Mouse (Mus musculus): ENCODE measurements around the gene Slc35c1. TPM values are rescaled to one million over a fixed set of nuclear protein-coding genes. Genes with fewer than 3 reads are reported as not detected.

Slc35c1 gene
- 8.6 and 11.9 TPM in 2 replicates for polyA plus RNA-seq (2014; fragmentation: Nextera tagmentation; extraction: Ambion mirVana)

GRCm38 (mm10) chr2:92459921-92460707 lies at the start of gene Slc35c1:
TSS of gene Slc35c1 (minus strand) at chr2:92460538.
- H3K27ac ChIP-seq (replicated peaks; ENCODE audit: low read depth, low read length), result peak within 1 kb of the TSS; percentile 61
- peaks cover 33% of the 10 kb centered on the region for H3K4me1 ChIP-seq (ENCODE audit: control insufficient read depth, insufficient read depth, low read length)
- H3K4me3 ChIP-seq (replicated peaks; ENCODE audit: low read depth, low read length), result peak within 1 kb of the TSS; percentile 75
- H3K9me3 ChIP-seq (ENCODE audit: control insufficient read depth, low read length), result no peaks in the 10 kb centered on the region
- H3K4me2 ChIP-seq (ENCODE audit: low read length), result peak within 1 kb of the TSS; percentile 90
- 2% methylated on average over 34 of the region's 34 CpGs for WGBS
- no peaks in the 10 kb centered on the region for H3K36me3 ChIP-seq (ENCODE audit: control insufficient read depth, insufficient read depth, low read length)
- peaks cover 17% of the 10 kb centered on the region for H3K27me3 ChIP-seq (ENCODE audit: control insufficient read depth, insufficient read depth, low read length)
- DNase-seq (peak; percentile 26), ATAC-seq (ENCODE audit: low FRiP score, low TSS enrichment) (0 out of 2 replicates have a peak, but pooled peaks have one; percentile 52)
- peak within 1 kb of the TSS; percentile 66 for H3K9ac ChIP-seq (replicated peaks; ENCODE audit: low read length)

DNA sequence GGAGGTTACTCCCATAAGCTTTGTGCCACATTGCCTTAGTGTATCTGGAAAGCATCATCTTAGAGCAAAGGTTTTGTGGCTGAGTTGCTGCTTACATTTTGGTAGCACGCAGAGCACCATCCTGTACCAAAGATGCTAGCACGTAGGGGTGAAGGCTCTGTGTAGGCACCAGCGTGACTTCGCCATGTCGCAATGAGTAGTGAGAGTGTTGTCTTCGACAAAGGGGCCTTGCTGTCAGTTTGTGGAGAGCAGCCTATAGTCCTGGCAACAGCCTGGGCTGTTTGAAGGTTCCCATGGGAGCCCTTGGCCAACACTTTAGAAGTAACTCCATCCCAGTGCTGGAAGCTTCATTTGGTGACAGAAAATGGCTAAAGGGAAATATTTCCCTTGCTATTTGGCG lies 45.0 kb upstream of the Slc35c1 start:
- H3K9me3 ChIP-seq (ENCODE audit: control insufficient read depth, low read length), result 0 out of 2 replicates have a peak, but pooled peaks cover 5% of the 10 kb centered on the region
- no peak for ATAC-seq (ENCODE audit: low FRiP score, low TSS enrichment)
- DNase-seq, result no peak
- no peak overlapping the region for H3K4me2 ChIP-seq (ENCODE audit: low read length)
- H3K4me3 ChIP-seq (replicated peaks; ENCODE audit: low read depth, low read length), result no peak overlapping the region
- H3K36me3 ChIP-seq (ENCODE audit: control insufficient read depth, insufficient read depth, low read length), result no peaks in the 10 kb centered on the region
- no peak overlapping the region for H3K9ac ChIP-seq (replicated peaks; ENCODE audit: low read length)
- no peak overlapping the region for H3K27ac ChIP-seq (replicated peaks; ENCODE audit: low read depth, low read length)
- H3K4me1 ChIP-seq (ENCODE audit: control insufficient read depth, insufficient read depth, low read length), result peaks cover 6% of the 10 kb centered on the region; the same call in 1 of the 2 replicates
- H3K27me3 ChIP-seq (ENCODE audit: control insufficient read depth, insufficient read depth, low read length), result no peaks in the 10 kb centered on the region
- 95% methylated on average over 7 of the region's 7 CpGs for WGBS

DNA sequence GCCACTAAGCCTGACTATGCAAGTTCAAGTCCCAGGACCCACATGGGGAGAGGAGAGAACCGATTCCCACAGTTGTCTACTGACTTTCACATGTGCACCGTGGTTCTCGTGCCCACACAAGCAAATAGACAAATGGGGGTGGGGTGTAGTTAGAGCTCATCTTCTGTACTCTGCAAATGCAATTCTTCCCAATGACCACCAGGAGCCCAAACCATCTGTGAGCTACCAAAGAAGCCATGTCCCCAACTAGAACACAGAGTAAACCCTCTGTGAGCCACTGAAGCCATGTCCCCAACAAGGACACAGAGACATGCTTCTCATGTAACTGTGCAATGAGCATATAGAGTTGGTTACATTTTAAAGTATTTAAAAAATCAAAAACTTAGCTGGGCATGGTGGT lies 43.1 kb upstream of the Slc35c1 start:
- Histone ChIP-seq H3K27me3 (ENCODE audit: control insufficient read depth, insufficient read depth, low read length) (no peaks in the 10 kb centered on the region), H3K4me1 (ENCODE audit: control insufficient read depth, insufficient read depth, low read length) (peaks cover 16% of the 10 kb centered on the region), H3K36me3 (ENCODE audit: control insufficient read depth, insufficient read depth, low read length) (no peaks in the 10 kb centered on the region), H3K27ac (replicated peaks; ENCODE audit: low read depth, low read length) (no peak overlapping the region), H3K9ac (replicated peaks; ENCODE audit: low read length) (no peak overlapping the region), H3K4me2 (ENCODE audit: low read length) (no peak overlapping the region), H3K4me3 (replicated peaks; ENCODE audit: low read depth, low read length) (no peak overlapping the region), H3K9me3 (ENCODE audit: control insufficient read depth, low read length) (no peaks in the 10 kb centered on the region)
- DNase-seq (no peak), ATAC-seq (ENCODE audit: low FRiP score, low TSS enrichment) (no peak)
- 76% methylated on average over 3 of the region's 3 CpGs for WGBS

DNA sequence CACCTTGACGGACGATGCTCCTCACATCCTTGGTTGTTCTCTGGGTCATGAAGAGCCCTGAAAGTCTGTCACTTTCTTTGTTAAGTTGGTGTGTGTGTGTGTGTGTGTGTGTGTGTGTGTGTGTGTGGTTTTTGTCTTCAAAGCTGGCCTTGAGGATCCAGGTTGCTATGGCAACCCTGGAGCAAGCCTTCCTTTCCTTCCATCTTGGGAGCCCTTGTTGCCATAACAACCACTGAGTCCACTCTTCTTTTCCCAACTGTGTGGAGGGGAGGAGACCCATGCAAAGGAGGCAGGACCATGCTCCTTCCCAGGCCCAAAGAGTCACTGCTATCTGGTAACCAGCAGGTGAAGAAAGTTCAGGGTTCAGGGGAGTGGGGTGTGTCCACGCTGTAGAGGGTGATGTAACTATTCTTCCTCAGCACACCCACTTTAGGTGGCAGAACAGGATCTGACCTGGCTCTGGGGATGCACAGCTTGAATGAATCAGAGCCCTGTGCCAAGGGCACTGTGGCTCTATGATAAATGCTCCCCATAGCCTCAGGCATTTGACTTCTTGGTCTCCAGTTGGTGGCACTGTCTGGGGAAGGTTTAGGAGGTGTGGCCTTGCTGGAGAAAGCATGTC lies 39.5 kb upstream of the Slc35c1 start:
- H3K4me2 ChIP-seq (ENCODE audit: low read length), result 0 out of 2 replicates have a peak overlapping the region, but pooled peaks have one; percentile 4
- H3K4me3 ChIP-seq (replicated peaks; ENCODE audit: low read depth, low read length), result no peak overlapping the region
- peak; percentile 95 for DNase-seq
- H3K27ac ChIP-seq (replicated peaks; ENCODE audit: low read depth, low read length), result peak overlapping the region; percentile 76
- H3K9me3 ChIP-seq (ENCODE audit: control insufficient read depth, low read length), result no peaks in the 10 kb centered on the region
- H3K4me1 ChIP-seq (ENCODE audit: control insufficient read depth, insufficient read depth, low read length), result peaks cover 46% of the 10 kb centered on the region
- no peaks in the 10 kb centered on the region for H3K27me3 ChIP-seq (ENCODE audit: control insufficient read depth, insufficient read depth, low read length)
- 22% methylated on average over 3 of the region's 3 CpGs for WGBS
- H3K36me3 ChIP-seq (ENCODE audit: control insufficient read depth, insufficient read depth, low read length), result no peaks in the 10 kb centered on the region
- no peak overlapping the region for H3K9ac ChIP-seq (replicated peaks; ENCODE audit: low read length)
- peak; percentile 81 for ATAC-seq (ENCODE audit: low FRiP score, low TSS enrichment)

- peak overlapping the region; percentile 64 for H3K27ac ChIP-seq (replicated peaks; ENCODE audit: low read depth, low read length)
- ATAC-seq (ENCODE audit: low FRiP score, low TSS enrichment), result no peak
- peak overlapping the region; percentile 24; the same call in 1 of the 2 replicates for H3K9ac ChIP-seq (replicated peaks; ENCODE audit: low read length)
- 66% methylated on average over 5 of the region's 5 CpGs for WGBS
- H3K36me3 ChIP-seq (ENCODE audit: control insufficient read depth, insufficient read depth, low read length), result no peaks in the 10 kb centered on the region
- no peaks in the 10 kb centered on the region for H3K9me3 ChIP-seq (ENCODE audit: control insufficient read depth, low read length)
- H3K4me2 ChIP-seq (ENCODE audit: low read length), result no peak overlapping the region
- no peaks in the 10 kb centered on the region for H3K27me3 ChIP-seq (ENCODE audit: control insufficient read depth, insufficient read depth, low read length)
- peaks cover 53% of the 10 kb centered on the region for H3K4me1 ChIP-seq (ENCODE audit: control insufficient read depth, insufficient read depth, low read length)
- no peak overlapping the region for H3K4me3 ChIP-seq (replicated peaks; ENCODE audit: low read depth, low read length)
- DNase-seq, result no peak
Observed at GRCm38 (mm10) chr2:92497112-92497511, 36.8 kb upstream of the Slc35c1 start.

GRCm38 (mm10) chr2:92496681-92497080 lies 36.3 kb upstream of the Slc35c1 start:
- peak overlapping the region; percentile 24; the same call in 1 of the 2 replicates for H3K9ac ChIP-seq (replicated peaks; ENCODE audit: low read length)
- no peaks in the 10 kb centered on the region for H3K36me3 ChIP-seq (ENCODE audit: control insufficient read depth, insufficient read depth, low read length)
- no peak overlapping the region for H3K4me3 ChIP-seq (replicated peaks; ENCODE audit: low read depth, low read length)
- 33% methylated on average over 10 of the region's 10 CpGs for WGBS
- no peak for ATAC-seq (ENCODE audit: low FRiP score, low TSS enrichment)
- H3K27ac ChIP-seq (replicated peaks; ENCODE audit: low read depth, low read length), result peak overlapping the region; percentile 64
- H3K27me3 ChIP-seq (ENCODE audit: control insufficient read depth, insufficient read depth, low read length), result no peaks in the 10 kb centered on the region
- no peak overlapping the region for H3K4me2 ChIP-seq (ENCODE audit: low read length)
- peak; percentile 56 for DNase-seq
- H3K9me3 ChIP-seq (ENCODE audit: control insufficient read depth, low read length), result no peaks in the 10 kb centered on the region
- H3K4me1 ChIP-seq (ENCODE audit: control insufficient read depth, insufficient read depth, low read length), result peaks cover 53% of the 10 kb centered on the region

DNA sequence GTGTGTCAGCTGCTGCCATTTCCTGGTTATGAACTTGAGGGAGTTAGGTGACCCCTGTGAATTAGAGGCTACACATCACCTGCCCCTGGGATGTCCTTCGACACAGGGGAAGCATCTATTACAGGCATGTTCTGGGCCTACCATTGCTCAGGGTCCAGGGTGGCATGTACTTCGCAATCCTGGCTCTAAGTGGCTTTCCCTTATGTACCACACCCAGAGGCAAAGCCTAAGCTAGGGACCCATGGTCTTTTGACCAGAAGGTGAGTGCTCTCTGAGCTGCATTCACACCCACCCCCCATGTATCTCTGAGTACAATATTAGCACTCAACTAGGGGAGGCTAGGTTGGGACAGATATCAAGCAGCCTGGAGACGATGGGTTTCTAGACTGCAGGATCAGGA lies 34.6 kb upstream of the Slc35c1 start:
- Histone ChIP-seq H3K27me3 (ENCODE audit: control insufficient read depth, insufficient read depth, low read length) (no peaks in the 10 kb centered on the region), H3K4me1 (ENCODE audit: control insufficient read depth, insufficient read depth, low read length) (peaks cover 44% of the 10 kb centered on the region), H3K4me3 (replicated peaks; ENCODE audit: low read depth, low read length) (no peak overlapping the region), H3K27ac (replicated peaks; ENCODE audit: low read depth, low read length) (no peak overlapping the region; the same call in 1 of the 2 replicates), H3K9ac (replicated peaks; ENCODE audit: low read length) (no peak overlapping the region), H3K4me2 (ENCODE audit: low read length) (no peak overlapping the region), H3K36me3 (ENCODE audit: control insufficient read depth, insufficient read depth, low read length) (no peaks in the 10 kb centered on the region), H3K9me3 (ENCODE audit: control insufficient read depth, low read length) (no peaks in the 10 kb centered on the region)
- 80% methylated on average over 3 of the region's 3 CpGs for WGBS
- no peak for ATAC-seq (ENCODE audit: low FRiP score, low TSS enrichment)
- DNase-seq, result no peak

- peaks cover 39% of the 10 kb centered on the region for H3K4me1 ChIP-seq (ENCODE audit: control insufficient read depth, insufficient read depth, low read length)
- 51% methylated on average over 8 of the region's 8 CpGs for WGBS
- ATAC-seq (ENCODE audit: low FRiP score, low TSS enrichment) (no peak), DNase-seq (no peak)
- no peak overlapping the region for H3K9ac ChIP-seq (replicated peaks; ENCODE audit: low read length)
- H3K4me3 ChIP-seq (replicated peaks; ENCODE audit: low read depth, low read length), result no peak overlapping the region
- no peaks in the 10 kb centered on the region for H3K9me3 ChIP-seq (ENCODE audit: control insufficient read depth, low read length)
- no peaks in the 10 kb centered on the region for H3K27me3 ChIP-seq (ENCODE audit: control insufficient read depth, insufficient read depth, low read length)
- H3K36me3 ChIP-seq (ENCODE audit: control insufficient read depth, insufficient read depth, low read length), result no peaks in the 10 kb centered on the region
- no peak overlapping the region for H3K27ac ChIP-seq (replicated peaks; ENCODE audit: low read depth, low read length)
- H3K4me2 ChIP-seq (ENCODE audit: low read length), result no peak overlapping the region
Observed at GRCm38 (mm10) chr2:92494423-92494822, 34.1 kb upstream of the Slc35c1 start.

All from midbrain, embryonic 14.5 days (tissue).